Mouse (Mus musculus): Measurements from ENCODE around the gene Haghl.

Haghl gene

DNA sequence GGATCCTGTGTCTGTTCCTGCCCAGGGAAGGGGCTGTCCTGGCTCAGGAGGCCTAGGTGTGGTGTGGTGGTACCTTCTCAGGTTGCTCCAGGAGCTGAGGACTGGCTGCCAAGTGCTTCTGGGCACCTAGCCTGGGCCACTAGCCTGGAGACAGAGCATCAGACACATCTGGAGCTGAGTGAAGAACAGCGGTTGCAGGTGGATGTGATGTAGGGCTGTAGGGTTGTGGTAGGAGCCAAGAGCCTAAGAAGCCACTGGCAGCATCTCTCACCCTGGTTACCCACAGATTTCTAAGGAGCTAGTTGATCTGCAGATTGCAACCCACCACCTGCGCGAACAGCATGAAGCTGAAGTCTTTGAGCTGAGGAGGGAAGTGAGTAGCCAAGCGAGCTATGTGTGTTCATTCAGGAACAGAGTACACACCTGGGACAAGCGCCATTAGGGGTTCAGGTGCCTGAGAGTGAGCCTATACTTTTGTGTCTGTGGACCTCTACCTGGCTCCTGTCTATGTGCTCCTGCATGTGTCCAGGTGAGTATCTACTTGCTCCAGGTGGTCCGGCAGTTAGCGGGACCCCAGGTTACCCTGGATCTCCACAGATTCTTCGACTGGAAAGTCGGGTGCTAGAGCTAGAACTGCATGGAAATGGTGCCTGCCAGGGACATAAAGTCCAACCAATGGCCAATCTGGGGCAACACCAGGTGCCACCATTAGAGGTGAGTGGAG, 1.5 kb upstream of the Haghl start:
- CTCF ChIA-PET = no interaction called here

GRCm38 (mm10) chr17:25786280-25786679, 807 bp upstream of the Haghl start, which contains the start of gene Ccdc78:
TSS of gene Ccdc78 (plus strand) at chr17:25786580.
- CTCF ChIA-PET = no interaction called here

GRCm38 (mm10) chr17:25783861-25784574, 1.5 kb downstream of the Haghl start:
- CTCF ChIA-PET = no interaction called here

DNA sequence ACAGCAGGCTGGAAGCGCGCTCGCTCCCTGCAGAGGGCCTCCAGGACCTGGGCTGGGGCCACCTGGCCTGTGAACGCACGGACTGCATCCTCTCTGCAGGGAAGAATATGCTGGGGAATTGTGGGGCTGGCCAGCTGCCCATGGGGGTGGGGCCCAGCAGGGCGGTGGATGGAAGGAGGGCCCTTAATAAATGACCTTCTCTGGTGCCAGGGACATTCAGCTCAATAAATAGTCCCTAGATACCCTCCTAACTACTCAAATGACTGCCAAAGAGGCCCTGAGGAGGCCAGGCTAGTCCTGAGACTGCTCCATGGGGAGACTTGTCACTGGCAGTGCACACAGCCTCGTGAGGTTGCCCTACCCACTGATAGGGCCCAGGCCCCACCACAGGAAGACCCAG, 2.4 kb downstream of the Haghl start:
- CTCF ChIA-PET = no interaction called here

GRCm38 (mm10) chr17:25781339-25781738, 4.1 kb downstream of the Haghl start:
- CTCF ChIA-PET = no interaction called here

DNA sequence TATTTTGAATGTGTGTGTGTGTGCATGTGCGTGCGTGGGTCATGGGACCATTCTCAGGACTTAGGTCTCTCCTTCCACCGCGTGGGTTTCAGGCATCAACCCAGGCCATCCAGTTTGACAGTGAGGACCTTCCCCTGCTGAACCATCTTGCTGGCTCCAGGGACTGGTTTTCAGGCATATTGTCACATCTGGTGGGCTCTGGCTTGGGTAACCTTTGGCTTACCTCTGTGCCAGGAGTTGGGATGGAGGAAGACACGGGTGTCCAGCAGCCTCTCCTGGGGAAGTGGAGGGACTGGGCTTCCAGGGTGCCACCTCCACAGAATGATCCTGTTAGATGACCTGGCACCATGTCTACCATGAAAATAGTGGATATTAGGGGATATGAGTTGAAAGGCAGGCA, 7.5 kb downstream of the Haghl start:
- CTCF ChIA-PET = no interaction called here

DNA sequence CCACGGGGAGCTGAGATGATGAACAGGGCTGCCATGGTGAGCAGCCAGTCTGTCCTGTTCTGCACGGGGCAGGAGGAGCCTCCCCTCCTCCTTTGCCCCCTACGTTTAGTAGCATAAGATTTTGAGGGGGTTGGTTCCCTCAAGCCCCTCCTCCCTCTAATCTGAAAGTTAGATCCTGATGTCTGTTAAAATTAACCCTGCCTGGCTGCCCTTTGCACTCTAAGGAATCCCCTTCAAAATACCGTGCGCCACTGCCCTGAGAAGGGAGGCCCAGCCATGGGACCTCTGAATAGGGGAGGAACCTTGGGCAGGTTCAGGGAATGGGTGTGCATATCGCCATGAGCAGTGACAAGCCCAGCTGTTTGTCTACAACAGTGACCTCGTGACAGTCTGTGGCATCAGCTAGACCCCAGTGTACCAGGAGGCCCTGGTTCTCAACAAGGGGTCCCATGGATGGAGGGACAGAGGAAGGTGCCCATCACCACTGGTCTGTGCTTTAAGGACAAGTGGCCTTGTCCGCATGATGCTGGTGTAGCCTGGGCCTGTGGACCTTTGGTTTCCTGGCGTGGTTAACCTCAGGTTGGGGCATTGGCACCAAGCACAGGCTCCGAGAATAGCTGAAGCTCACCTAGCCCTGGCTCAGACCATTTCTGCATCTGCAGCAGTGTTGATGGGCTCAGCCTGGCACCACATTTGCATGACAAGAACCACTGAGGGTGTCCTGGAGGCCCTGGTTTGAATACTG, 10.0 kb downstream of the Haghl start:
- CTCF ChIA-PET = interaction anchor here (0.5 to 0.8 kb wide), 2 partner anchors 34 to 58 kb away, joined by 4 to 9 read pairs; partner anchors contain the start of gene Stub1

DNA sequence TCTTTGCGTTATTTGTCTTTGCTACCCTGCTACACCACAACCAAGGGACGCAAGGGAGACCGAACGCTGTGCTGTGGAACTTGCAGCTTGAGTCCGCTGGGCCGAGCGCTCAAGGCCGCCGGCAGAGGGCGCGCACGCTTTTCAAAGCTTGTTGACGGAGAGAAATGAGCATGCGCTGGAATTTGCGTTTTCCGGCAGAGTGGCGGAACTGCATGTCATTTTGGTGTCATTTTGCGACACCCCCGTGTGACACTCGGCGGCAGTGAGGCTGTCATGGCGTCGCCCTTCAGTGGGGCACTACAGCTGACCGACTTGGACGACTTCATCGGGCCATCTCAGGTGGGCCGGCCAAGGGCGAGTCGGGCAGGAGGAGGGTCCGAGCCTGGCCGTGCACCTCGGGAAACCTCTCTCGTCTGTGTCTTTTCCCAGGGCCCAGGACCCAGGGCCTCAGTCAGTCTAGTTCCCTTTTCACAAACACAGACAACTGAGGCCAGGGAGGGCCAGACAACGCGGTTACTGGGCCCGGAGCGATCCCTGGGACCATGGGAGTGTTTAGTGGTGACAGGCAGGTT, 11.8 kb downstream of the Haghl start, which contains the start of gene Narfl:
Narfl (plus strand) TSS at position 228 of the 572 bp plus-strand sequence.
- CTCF ChIA-PET = interaction anchor here (0.6 to 1.8 kb wide), 2 partner anchors 19 to 61 kb away, joined by 3 to 15 read pairs; partner anchors contain the start of gene Fam173a

DNA sequence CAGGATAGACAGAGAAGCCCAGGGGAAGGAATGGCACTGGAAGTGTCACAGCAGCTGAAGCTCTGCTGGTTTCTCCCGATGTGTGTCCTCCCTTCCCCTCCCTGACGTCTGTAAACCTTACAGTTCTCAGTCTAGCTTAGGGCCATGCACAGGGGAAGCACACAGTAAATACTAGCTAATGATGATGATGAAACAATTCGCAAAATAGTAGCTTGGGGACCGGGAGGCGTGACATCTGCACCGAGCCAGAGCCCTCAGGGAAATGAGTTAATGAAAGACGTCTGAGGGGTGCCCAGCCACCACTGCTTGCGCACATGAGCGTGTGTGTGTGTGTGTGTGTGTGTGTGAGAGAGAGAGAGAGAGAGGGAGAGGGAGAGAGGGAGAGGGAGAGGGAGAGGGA, 16.1 kb downstream of the Haghl start:
- CTCF ChIA-PET = interaction anchor here (0.6 kb wide), 1 partner anchor 10 kb away, joined by 4 read pairs; no protein-coding TSS in a partner anchor

GRCm38 (mm10) chr17:25765886-25766285, 19.6 kb downstream of the Haghl start:
- CTCF ChIA-PET = no interaction called here

DNA sequence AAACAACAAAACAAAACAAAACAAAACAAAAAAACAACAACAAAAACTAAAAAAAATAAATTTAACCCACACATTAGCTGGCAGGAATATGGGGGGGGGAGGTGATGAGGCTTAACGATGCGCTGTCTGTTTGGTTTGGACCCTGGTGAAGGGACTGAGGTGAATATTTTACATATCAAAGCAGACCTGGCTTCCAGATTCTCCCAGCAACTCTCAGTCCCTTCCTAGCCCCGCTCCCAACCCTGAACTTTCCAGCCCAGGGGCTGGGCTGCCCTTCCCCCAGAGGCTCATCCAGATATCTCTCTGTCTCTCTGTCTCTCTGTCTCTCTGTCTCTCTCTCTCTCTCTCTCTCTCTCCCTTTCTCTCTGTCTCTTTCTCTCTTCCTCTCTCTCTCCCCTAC, 22.9 kb downstream of the Haghl start:
- CTCF ChIA-PET = no interaction called here

DNA sequence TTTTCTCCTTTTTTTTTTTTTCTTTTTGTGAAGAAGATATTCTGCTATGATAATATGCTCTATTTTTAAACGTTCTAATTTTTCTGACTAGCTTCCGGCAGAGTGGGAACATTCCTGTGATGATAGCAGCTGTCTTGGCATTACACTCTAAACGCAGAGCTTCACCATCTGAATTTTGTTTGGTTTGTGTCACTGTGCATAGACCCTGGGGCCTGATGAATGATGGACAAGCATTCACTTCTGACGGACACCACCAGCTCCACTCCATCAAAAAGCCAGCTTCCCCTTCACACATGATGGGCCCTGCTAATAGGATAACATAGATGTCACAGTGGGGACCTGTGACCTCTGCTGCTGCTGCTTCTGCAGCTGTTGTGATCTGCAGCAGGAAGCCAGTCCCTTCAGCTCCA, 23.9 kb downstream of the Haghl start:
- CTCF ChIA-PET = no interaction called here

GRCm38 (mm10) chr17:25760148-25760547, 25.3 kb downstream of the Haghl start:
- CTCF ChIA-PET = no interaction called here

- CTCF ChIA-PET = no interaction called here
These were observed 27.8 kb downstream of the Haghl start for GRCm38 (mm10) chr17:25757691-25758090.

GRCm38 (mm10) chr17:25756378-25757242, 28.9 kb downstream of the Haghl start:
- CTCF ChIA-PET = no interaction called here

DNA sequence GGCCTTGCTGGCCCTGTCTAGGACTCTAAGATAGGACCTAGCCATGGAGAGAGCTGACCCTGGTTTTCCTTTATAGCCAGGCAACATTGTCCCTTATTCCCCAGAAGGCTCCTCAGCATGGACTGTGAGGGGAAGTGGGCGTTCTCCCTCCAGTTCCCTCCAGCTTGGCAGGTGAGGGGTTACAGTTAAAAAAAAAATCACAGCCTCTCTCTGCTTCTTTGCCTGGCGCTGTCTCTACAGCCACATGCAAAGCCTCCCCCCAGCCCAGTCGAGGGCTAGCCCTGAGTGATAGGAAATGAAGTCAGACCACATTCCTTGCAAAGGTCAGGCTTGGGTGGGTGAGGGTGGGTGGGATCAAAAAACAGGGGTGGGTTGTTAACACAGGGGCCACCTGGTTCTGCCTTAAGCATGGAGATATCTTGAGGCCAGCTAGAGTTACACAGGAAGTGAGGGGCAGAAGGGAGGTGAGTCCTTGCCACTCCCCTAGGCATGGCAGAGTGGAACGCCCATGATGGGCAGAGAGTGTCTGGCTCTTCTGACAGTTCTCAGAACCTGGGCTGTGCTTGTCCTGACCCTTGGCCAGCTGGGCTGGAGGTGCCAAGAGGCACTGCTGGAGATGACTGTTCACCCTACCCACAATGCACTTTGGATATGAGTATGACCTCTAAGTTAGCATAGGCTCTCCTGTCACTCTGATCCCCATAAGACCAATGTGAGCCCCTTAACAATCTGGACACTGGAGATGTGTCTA, 29.7 kb downstream of the Haghl start:
- CTCF ChIA-PET = no interaction called here

DNA sequence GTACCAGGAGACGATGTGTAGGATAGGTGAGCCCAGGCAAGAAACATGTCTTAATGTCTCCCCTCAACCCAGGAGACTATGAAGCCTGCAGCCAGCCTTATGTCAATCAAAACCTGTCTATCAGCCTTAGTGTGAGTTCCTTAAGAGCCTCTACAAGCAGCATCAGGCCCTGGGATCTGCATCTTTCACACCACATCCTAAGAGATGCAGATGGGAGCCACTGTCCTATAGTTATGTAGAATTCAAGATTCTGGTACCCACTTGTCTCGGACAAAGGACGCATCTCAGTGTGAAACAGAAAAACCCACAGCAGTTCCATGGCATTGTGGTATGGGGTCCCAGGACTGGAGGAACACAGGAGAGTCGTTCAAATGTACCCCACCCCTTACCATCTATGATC, 30.4 kb downstream of the Haghl start:
- CTCF ChIA-PET = no interaction called here

DNA sequence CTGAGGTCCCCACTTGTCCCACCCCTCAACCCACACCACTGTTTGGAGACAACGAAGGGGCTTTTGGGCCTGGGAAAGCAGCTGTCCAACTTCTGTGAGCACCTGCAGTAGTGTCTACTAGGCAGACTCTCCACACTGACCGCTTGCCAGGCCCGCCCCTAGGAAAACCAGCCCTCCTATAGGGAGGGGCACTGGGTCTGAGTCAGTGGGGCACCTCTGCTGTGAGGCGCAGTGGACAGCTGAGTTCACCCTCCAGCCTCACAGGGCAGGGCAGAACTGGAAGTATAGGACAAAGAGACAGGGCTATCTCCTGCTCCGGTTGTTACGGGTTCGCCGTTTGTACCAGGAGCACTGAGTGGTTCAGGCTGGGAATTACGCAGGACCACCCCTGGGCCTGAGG, 31.2 kb downstream of the Haghl start, which contains the start of gene Msln:
Msln (minus strand) TSS at position 138 of the 400 bp plus-strand sequence.
- CTCF ChIA-PET = no interaction called here

DNA sequence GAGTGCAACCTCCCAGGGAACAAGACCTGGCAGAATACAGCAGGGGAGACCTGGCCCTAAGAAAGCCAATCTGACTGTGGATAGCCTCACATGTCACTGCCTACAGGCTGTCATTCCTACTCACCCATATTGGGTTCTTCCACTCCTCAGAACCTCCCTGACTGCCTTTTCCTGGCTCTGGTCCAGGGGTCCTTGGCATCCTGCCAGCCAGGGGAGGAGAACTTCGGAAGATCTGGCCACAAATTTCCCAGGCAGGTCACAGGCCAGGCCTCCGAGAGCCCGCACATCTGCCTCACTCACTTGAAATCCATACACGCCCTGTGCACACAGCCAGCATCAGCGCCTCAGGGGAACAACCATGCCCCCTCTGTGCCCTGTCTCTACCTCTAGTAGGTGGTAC, 34.0 kb downstream of the Haghl start:
- CTCF ChIA-PET = no interaction called here

DNA sequence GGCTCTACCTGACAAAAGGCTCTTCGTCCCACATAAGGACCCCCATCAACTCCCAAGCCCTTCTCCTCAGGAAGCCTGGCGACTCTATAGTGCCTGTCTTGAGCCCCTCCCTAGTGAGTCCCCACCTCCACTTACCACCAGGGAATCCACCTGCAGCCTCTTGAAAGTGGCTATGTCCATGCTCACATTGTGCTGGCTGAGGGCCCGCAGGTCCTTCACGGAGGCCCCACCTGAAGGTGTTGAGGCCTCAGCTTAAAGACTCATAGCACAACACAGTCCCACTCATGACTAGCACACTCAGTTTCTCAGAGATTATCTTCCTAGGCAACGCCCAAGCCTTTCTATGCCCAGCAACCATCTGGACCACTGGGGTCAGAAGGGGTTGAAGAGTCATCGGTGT, 36.2 kb downstream of the Haghl start:
- CTCF ChIA-PET = no interaction called here

All from spleen, embryonic (tissue).